Mouse (Mus musculus) adrenal gland, postnatal 4 days (tissue): ENCODE measurements around the gene Frrs1. TPM values are rescaled to one million over a fixed set of nuclear protein-coding genes. Genes with fewer than 3 reads are reported as not detected.

Experiments
- DNase-seq, 2 experiments: peaks; one replicate each; pipeline ENCODE4 v3.0.0; 2021 to 2022; ENCODE audit warnings: low spot score in 2 of 2, mixed read lengths in 2 of 2
- total RNA-seq, 2 experiments: library from RNA; stranded (reverse); gene quantifications; 2 replicates each; pipeline ENCODE4 v1.2.3; 2021

Frrs1 gene
- total RNA-seq, 2 experiments from 2014 or later: 17.0 to 20.4 TPM

GRCm38 (mm10) chr3:116846084-116846483 is 13.2 kb upstream of the Frrs1 start:
- DNase-seq: no peak

GRCm38 (mm10) chr3:116848099-116848498 is 11.2 kb upstream of the Frrs1 start:
- no peak for DNase-seq

GRCm38 (mm10) chr3:116848936-116849335 is 10.3 kb upstream of the Frrs1 start:
- no peak for DNase-seq

- DNase-seq: no peak
Measured at GRCm38 (mm10) chr3:116850376-116850775, 8.9 kb upstream of the Frrs1 start.

GRCm38 (mm10) chr3:116852421-116852820 is 6.8 kb upstream of the Frrs1 start:
- DNase-seq: no peak

- DNase-seq: no peak
Measured at GRCm38 (mm10) chr3:116857611-116858010, 1.7 kb upstream of the Frrs1 start.

- no peak for DNase-seq
Measured at GRCm38 (mm10) chr3:116859752-116860151, 488 bp downstream of the Frrs1 start.

- no peak for DNase-seq
Measured at GRCm38 (mm10) chr3:116860333-116861222, 1.3 kb downstream of the Frrs1 start.

GRCm38 (mm10) chr3:116861223-116861539 is 1.9 kb downstream of the Frrs1 start:
- no peak for DNase-seq

- peak; percentile 26 to 38 for DNase-seq
Measured at GRCm38 (mm10) chr3:116861540-116862067, 2.3 kb downstream of the Frrs1 start.

GRCm38 (mm10) chr3:116862621-116863020 is 3.4 kb downstream of the Frrs1 start:
- DNase-seq: no peak

- DNase-seq: no peak
Measured at GRCm38 (mm10) chr3:116864421-116864820, 5.2 kb downstream of the Frrs1 start.

GRCm38 (mm10) chr3:116865199-116865636 is 6.0 kb downstream of the Frrs1 start:
- no peak for DNase-seq

GRCm38 (mm10) chr3:116870372-116870771 is 11.1 kb downstream of the Frrs1 start:
- no peak for DNase-seq

- no peak for DNase-seq
Measured at GRCm38 (mm10) chr3:116882221-116882960, 23.1 kb downstream of the Frrs1 start.

GRCm38 (mm10) chr3:116884941-116885340 is 25.7 kb downstream of the Frrs1 start:
- DNase-seq: no peak

GRCm38 (mm10) chr3:116889358-116889757 is 30.1 kb downstream of the Frrs1 start:
- DNase-seq: no peak

GRCm38 (mm10) chr3:116890576-116890975 is 31.3 kb downstream of the Frrs1 start:
- DNase-seq: no peak

- DNase-seq: no peak
Measured at GRCm38 (mm10) chr3:116891436-116892205, 32.4 kb downstream of the Frrs1 start.

- no peak for DNase-seq
Measured at GRCm38 (mm10) chr3:116892206-116892563, 32.9 kb downstream of the Frrs1 start.

- no peak for DNase-seq
Measured at GRCm38 (mm10) chr3:116892872-116893271, 33.6 kb downstream of the Frrs1 start.
